Mouse (Mus musculus): ENCODE results near the gene Fdxacb1. TPM values are rescaled to one million over a fixed set of nuclear protein-coding genes. Genes with fewer than 3 reads are reported as not detected.

The Fdxacb1 gene
- polyA plus RNA-seq (2021; fragmentation: Nextera tagmentation): 5.2 and 6.0 TPM in 2 replicates
- long read RNA-seq, experiment 1, transcript Fdxacb1-201 (5 exons, 2,658 nt): major isoform, 7 of 12 reads
- long read RNA-seq, experiment 1, partial matches to known transcripts: 0 of 12 reads
- long read RNA-seq, experiment 1, other reads (novel, unspliced or antisense): 5 of 12 reads
- long read RNA-seq, experiment 2, transcript Fdxacb1-201 (5 exons, 2,658 nt): major isoform, 34 of 42 reads
- long read RNA-seq, experiment 2, partial matches to known transcripts: 2 of 42 reads
- long read RNA-seq, experiment 2, other reads (novel, unspliced or antisense): 5 of 42 reads

DNA sequence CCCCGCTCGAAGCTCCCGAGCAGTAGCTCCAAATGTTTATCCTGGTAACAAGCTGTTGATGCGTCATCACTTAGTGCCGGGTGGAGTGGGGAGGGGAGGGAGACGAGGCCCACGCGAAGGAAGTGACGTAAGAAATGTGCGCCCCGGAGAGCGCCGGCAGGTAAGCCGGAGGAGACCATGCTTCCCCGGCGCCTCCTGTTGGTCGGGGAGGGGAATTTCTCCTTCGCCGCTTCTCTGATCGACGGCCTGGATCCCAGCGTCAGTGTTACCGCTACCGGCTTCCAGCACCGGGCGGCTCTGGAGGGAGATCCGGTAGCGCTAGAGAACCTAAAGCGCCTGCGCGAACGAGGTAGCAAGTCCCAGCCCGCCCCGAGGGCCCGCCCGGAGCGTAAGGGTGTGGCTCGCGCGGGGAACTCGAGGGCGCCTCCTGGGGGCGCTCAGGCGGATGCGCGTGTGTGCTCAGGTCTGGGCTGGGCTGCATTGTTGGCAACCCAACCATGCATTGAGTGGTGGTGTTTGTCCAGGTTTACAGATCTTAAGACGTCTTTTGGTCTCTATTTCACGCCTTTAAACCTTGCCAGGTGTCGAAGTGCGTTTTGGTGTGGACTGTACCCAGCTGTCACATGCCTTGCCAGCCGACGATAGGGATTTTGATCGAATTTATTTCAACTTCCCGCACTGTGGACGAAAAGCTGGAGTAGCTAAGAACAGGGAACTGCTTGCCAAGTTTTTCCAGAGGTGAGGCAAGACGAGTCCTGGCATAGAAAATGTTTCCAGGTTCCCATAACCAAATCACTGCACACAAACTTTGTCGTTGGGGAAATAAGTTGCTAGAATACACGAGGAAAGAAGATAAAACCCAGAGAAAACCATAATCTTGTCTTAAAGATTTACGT is at the start of gene Fdxacb1:
Fdxacb1 (plus strand) TSS at position 130 of the 896 bp plus-strand sequence.

DNA sequence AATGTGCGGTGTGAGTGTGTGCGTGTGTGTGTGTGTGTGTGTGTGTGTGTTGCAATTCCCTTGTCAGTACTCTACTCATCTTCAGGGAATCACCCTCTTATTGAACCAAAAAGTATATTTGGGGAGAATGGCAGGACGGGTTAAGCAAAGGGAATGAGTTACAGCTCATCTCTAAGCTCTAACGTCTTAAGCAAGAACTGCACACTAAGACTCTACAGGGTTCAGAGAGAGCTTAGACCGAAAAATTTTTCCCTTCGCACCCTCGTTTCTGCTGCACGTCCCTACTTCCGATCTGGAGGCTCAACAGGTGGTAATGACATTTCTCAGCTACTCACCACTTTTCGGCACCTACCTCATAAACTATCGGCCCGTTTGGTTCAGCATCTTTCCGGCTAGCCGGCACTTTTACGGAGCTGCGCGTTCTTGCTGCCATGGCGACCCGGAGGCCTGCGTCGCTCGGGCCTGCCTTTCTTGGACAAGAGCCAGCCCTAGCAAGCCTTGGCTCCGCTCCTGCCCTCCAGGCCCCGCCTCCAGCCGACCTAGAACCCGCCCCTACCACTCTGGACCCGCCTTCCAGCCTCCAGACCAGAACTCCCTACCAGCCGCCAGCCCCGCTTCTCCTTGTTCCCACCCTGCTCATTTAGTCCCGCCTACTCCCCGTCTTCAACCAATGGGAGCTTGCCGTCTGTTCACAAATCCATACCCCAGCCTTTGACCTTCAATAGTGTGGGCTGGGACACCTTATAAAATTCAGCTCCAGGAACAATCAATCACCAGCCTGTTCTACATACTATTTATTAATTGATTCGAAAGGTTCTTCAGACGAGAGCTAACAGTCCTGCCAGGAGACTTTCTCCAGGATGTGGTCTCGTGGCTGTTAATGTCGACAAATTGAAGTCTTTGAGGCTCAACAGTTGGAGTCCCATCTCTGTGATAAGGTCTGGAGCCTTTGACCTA is 28.8 kb upstream of the Fdxacb1 start, which contains the start of gene Dixdc1:
Dixdc1 (minus strand) TSS at position 604 of the 957 bp plus-strand sequence.

DNA sequence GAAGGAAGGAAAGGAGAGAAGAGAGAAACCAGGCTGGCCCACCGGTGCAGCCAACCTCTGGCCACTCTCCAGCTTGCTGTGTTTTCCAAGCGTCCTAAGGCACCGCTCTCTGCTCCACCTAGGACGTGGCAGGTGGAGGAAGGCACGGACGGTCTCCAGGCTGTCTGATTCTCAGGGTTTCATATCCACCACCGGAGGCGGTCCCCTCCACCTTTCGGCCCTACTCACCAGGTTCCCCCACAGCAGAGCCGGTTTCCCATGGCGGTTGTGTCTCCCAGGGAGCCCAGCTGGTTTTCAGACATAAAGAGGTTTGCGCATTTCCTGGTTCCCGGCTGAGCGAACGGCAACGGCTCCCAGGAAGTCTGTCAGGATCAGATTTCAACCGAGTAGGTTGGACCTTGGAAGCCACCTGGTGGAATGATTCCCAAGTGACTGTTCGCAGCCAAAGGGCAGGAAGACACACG is 21.8 kb upstream of the Fdxacb1 start, which contains the start of gene 2310030G06Rik:
2310030G06Rik (minus strand) TSS at position 323 of the 464 bp plus-strand sequence.

DNA sequence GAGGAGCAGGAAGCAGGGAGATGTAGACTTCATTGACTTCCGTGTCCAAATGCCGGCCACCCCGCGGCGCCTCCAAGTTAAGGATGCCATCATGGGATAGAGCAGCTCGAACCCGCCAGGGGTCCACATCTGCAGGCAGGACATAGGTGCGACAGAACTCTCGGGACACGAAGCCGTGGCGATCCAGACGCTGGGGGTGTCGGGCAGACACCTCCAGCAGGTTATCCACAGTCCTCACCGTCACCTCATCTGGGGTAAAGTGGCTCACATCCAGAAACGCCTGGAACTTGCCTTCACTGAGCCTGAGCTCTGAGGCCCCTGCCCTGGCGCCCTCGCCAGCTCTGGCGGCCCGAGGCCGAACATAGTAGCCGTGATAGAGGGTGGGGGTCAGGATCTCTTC is 16.7 kb upstream of the Fdxacb1 start, which contains the start of gene Cryab:
Cryab (plus strand) TSS at position 3 of the 400 bp plus-strand sequence.

DNA sequence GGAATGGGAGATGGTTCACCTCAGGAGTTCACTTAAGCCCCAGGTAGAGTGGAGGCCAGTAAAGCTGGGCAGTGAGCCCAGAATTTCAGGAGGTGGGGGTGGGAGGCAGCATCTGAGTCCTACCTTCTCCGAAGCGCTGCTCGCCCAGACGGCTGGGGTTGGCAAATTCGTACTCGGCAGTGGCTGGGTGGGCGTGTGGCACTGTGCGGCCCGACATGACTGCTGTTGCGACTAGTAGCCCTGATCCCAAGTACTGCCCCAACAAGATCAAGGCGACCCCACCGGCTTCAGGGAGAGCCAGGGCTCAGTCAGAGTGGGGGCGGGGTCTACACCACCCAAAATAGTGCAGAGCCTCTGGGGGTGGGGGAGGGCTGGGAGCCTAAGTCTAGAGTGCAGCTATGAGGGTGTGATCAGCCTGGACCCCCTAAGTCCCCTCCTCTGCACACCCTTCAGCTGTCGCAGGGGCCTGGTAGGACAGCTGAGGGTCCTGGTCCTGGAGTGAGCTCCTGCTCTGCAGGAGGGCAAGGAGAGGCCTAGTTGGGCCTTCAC is 15.9 kb upstream of the Fdxacb1 start, which contains the start of gene Hspb2:
Hspb2 (minus strand) TSS at position 301 of the 549 bp plus-strand sequence.

GRCm38 (mm10) chr9:50774991-50775612 is 7.1 kb downstream of the Fdxacb1 start, which contains the start of the genes Alg9 and 1110032A03Rik:
Gene Alg9, plus strand, starts transcription at chr9:50775019.
Gene 1110032A03Rik, minus strand, starts transcription at chr9:50775520.

Other genes starting within 250 kb of the Fdxacb1 start
- 134 TPM in 2 replicates for gene Pts, start 239.5 kb upstream of the Fdxacb1 start, polyA plus RNA-seq (2021; fragmentation: Nextera tagmentation)
- 58.9 and 65.7 TPM in 2 replicates for gene Il18, start 213.4 kb upstream of the Fdxacb1 start, polyA plus RNA-seq (2021; fragmentation: Nextera tagmentation)
- gene Bco2, start 213.1 kb upstream of the Fdxacb1 start, polyA plus RNA-seq (2021; fragmentation: Nextera tagmentation): 3.0 and 3.7 TPM in 2 replicates
- gene Tex12, start 206.9 kb upstream of the Fdxacb1 start, polyA plus RNA-seq (2021; fragmentation: Nextera tagmentation): 0.16 TPM in 1 of 2 replicates, not detected in the other
- gene Sdhd, start 164.4 kb upstream of the Fdxacb1 start, polyA plus RNA-seq (2021; fragmentation: Nextera tagmentation): 162 and 171 TPM in 2 replicates
- 984 and 1,066 TPM in 2 replicates for gene Timm8b, start 164.3 kb upstream of the Fdxacb1 start, polyA plus RNA-seq (2021; fragmentation: Nextera tagmentation)
- gene Pih1d2, start 150.9 kb upstream of the Fdxacb1 start, polyA plus RNA-seq (2021; fragmentation: Nextera tagmentation): 5.5 and 8.0 TPM in 2 replicates
- gene Nkapd1, start 150.8 kb upstream of the Fdxacb1 start, polyA plus RNA-seq (2021; fragmentation: Nextera tagmentation): 15.6 and 17.5 TPM in 2 replicates
- 35.3 and 36.1 TPM in 2 replicates for gene Dlat, start 108.5 kb upstream of the Fdxacb1 start, polyA plus RNA-seq (2021; fragmentation: Nextera tagmentation)
- gene Dixdc1, start 28.7 kb upstream of the Fdxacb1 start, polyA plus RNA-seq (2021; fragmentation: Nextera tagmentation): 29.8 and 33.8 TPM in 2 replicates
- gene 2310030G06Rik, start 21.7 kb upstream of the Fdxacb1 start, polyA plus RNA-seq (2021; fragmentation: Nextera tagmentation): 3.4 and 3.6 TPM in 2 replicates
- gene Cryab, start 16.9 kb upstream of the Fdxacb1 start, polyA plus RNA-seq (2021; fragmentation: Nextera tagmentation): 308 and 325 TPM in 2 replicates
- 2.2 and 3.1 TPM in 2 replicates for gene Hspb2, start 15.9 kb upstream of the Fdxacb1 start, polyA plus RNA-seq (2021; fragmentation: Nextera tagmentation)
- gene Alg9, start 6.8 kb downstream of the Fdxacb1 start, polyA plus RNA-seq (2021; fragmentation: Nextera tagmentation): 10.0 and 10.5 TPM in 2 replicates
- gene 1110032A03Rik, start 7.3 kb downstream of the Fdxacb1 start, polyA plus RNA-seq (2021; fragmentation: Nextera tagmentation): 95.2 and 108 TPM in 2 replicates
- gene Ppp2r1b, start 77.1 kb downstream of the Fdxacb1 start, polyA plus RNA-seq (2021; fragmentation: Nextera tagmentation): 7.3 and 9.1 TPM in 2 replicates
- gene Sik2, start 240.8 kb downstream of the Fdxacb1 start, polyA plus RNA-seq (2021; fragmentation: Nextera tagmentation): 9.7 and 12.2 TPM in 2 replicates

Measured in layer of hippocampus, adult 6 months (tissue).